In the genomic region with DNA sequence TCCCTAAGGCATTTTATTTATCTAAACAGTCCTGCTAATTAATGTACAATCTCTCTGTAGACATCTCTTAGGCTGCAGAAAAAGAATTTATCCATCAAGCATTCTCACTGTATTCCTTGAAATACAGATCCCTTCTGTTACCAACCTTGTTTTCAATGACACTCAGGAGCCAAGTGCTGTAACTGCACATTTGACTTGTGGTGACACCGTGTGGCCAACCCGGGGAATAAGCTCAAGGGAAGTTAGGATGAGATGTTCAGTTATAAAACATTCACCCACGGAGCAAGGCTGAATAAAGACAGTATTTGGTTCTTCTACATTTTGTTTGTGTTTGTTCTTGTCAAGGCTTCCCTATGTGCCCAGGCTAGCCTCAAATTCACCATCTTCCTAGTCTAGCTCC, we compare ENCODE assay signal across 9 mouse cellular contexts. TPM values are rescaled to one million over a fixed set of nuclear protein-coding genes. Genes with fewer than 3 reads are reported as not detected.
DNase-seq lines count a peak whose midpoint lies in the region; ATAC-seq and TF ChIP-seq lines count a peak whose summit lies in the region.
"Had no signal": no experiment of that assay in that cellular context is flagged by ENCODE, and none has a peak within 500 bp of the region (broad histone marks: within the 10 kb centered on the region; RNA-seq: fewer than 3 reads in every experiment).

No protein-coding gene starts in this region.

- no peaks in the 10 kb centered on the region for H3K27me3 ChIP-seq in liver, embryonic 14.5 days (ENCODE audit: control insufficient read depth, insufficient read depth, low read length)
- no peaks in the 10 kb centered on the region for H3K27me3 ChIP-seq in liver, embryonic 11.5 days (replicated peaks; ENCODE audit: control insufficient read depth, insufficient read depth, low read length)
- H3K27me3 ChIP-seq in hindbrain, embryonic 14.5 days (ENCODE audit: control insufficient read depth, insufficient read depth, low read length), result no peaks in the 10 kb centered on the region
- H3K27me3 ChIP-seq in midbrain, postnatal 0 days (ENCODE audit: insufficient read depth, low read length), result no peaks in the 10 kb centered on the region
- H3K27me3 ChIP-seq: limb, embryonic 12.5 days had no signal

- TF ChIP-seq EP300 in liver, embryonic 14.5 days (IDR thresholded peaks at IDR 0.05; ENCODE audit: low read depth), result no peak

- DNase-seq in embryo, embryonic 10 days (ENCODE audit: low spot score), result peak; percentile 74
- no peak for DNase-seq in embryo, embryonic 9.5 days (ENCODE audit: extremely low spot score)
- no peak for DNase-seq in liver, embryonic 14.5 days (ENCODE audit: low read depth in 3 of 3, low spot score in 3 of 3)
- no peak for DNase-seq in liver, embryonic 11.5 days (ENCODE audit: low spot score)
- DNase-seq in adrenal gland, postnatal 25 days, result peak; percentile 38
- DNase-seq in hindbrain, embryonic 14.5 days (ENCODE audit: low spot score), result peak; percentile 75
- peak; percentile 82 for DNase-seq in midbrain, postnatal 0 days (ENCODE audit: low spot score)

- no peak overlapping the region for H3K9ac ChIP-seq in liver, embryonic 14.5 days (replicated peaks)
- no peak overlapping the region for H3K9ac ChIP-seq in liver, embryonic 11.5 days (ENCODE audit: low read depth, low read length)
- H3K9ac ChIP-seq in hindbrain, embryonic 14.5 days, result no peak overlapping the region
- no peak overlapping the region for H3K9ac ChIP-seq in midbrain, postnatal 0 days (replicated peaks; ENCODE audit: low read length, poor library complexity, severe bottlenecking)
- H3K9ac ChIP-seq: limb, embryonic 12.5 days had no signal

- no peak overlapping the region for H3K4me3 ChIP-seq in liver, embryonic 14.5 days (ENCODE audit: insufficient read depth in 1 of 2, low read depth in 2 of 2, low read length in 2 of 2)
- no peak overlapping the region for H3K4me3 ChIP-seq in liver, embryonic 11.5 days (ENCODE audit: low read depth, low read length)
- H3K4me3 ChIP-seq in hindbrain, embryonic 14.5 days (replicated peaks; ENCODE audit: low read length), result no peak overlapping the region
- no peak overlapping the region for H3K4me3 ChIP-seq in midbrain, postnatal 0 days (ENCODE audit: low read depth, low read length)
- H3K4me3 ChIP-seq: limb, embryonic 12.5 days had no signal

- TF ChIP-seq CTCF in liver, embryonic 14.5 days (IDR thresholded peaks at IDR 0.05; ENCODE audit: low read depth), result peak; percentile 71
- peak; percentile 97 for TF ChIP-seq CTCF in midbrain, postnatal 0 days (IDR thresholded peaks at IDR 0.05)

- no peaks in the 10 kb centered on the region for H3K9me3 ChIP-seq in liver, embryonic 14.5 days (ENCODE audit: control insufficient read depth, low read length)
- H3K9me3 ChIP-seq in liver, embryonic 11.5 days (ENCODE audit: control insufficient read depth, low read length), result no peaks in the 10 kb centered on the region
- no peaks in the 10 kb centered on the region for H3K9me3 ChIP-seq in hindbrain, embryonic 14.5 days (ENCODE audit: control insufficient read depth, low read length)
- H3K9me3 ChIP-seq in midbrain, postnatal 0 days (ENCODE audit: low read length), result no peaks in the 10 kb centered on the region
- H3K9me3 ChIP-seq: limb, embryonic 12.5 days had no signal

- H3K4me1 ChIP-seq in liver, embryonic 14.5 days (replicated peaks; ENCODE audit: control insufficient read depth in 2 of 2, insufficient read depth in 2 of 2, low read length in 1 of 2), result no peaks in the 10 kb centered on the region
- H3K4me1 ChIP-seq in liver, embryonic 11.5 days (replicated peaks; ENCODE audit: control insufficient read depth, insufficient read depth, low read length), result 0 out of 2 replicates have a peak, but pooled peaks cover 2% of the 10 kb centered on the region
- H3K4me1 ChIP-seq in hindbrain, embryonic 14.5 days (replicated peaks; ENCODE audit: control insufficient read depth, insufficient read depth, low read length), result no peaks in the 10 kb centered on the region
- H3K4me1 ChIP-seq in midbrain, postnatal 0 days (ENCODE audit: insufficient read depth, low read length), result no peaks in the 10 kb centered on the region; the same call in 1 of the 2 replicates

- no peak overlapping the region for H3K4me2 ChIP-seq in liver, embryonic 14.5 days (ENCODE audit: low read depth)
- H3K4me2 ChIP-seq in liver, embryonic 11.5 days, result no peak overlapping the region
- no peak overlapping the region for H3K4me2 ChIP-seq in hindbrain, embryonic 14.5 days (replicated peaks)
- H3K4me2 ChIP-seq in midbrain, postnatal 0 days (ENCODE audit: low read depth, low read length, poor library complexity, severe bottlenecking), result no peak overlapping the region
- H3K4me2 ChIP-seq: limb, embryonic 12.5 days had no signal

- WGBS in liver, embryonic 14.5 days (ENCODE audit: insufficient replicate concordance), result 7% methylated on average over 3 of the region's 3 CpGs
- WGBS in liver, embryonic 11.5 days, result 12% methylated on average over 3 of the region's 3 CpGs
- WGBS in hindbrain, embryonic 14.5 days, result 4% methylated on average over 3 of the region's 3 CpGs
- WGBS in midbrain, postnatal 0 days, result 5% methylated on average over 3 of the region's 3 CpGs

- H3K36me3 ChIP-seq in liver, embryonic 14.5 days (replicated peaks; ENCODE audit: control insufficient read depth, insufficient read depth, low read depth), result peaks cover 97% of the 10 kb centered on the region
- peaks cover 10% of the 10 kb centered on the region; the same call in 1 of the 2 replicates for H3K36me3 ChIP-seq in liver, embryonic 11.5 days (ENCODE audit: control insufficient read depth, insufficient read depth, low read length)
- H3K36me3 ChIP-seq in hindbrain, embryonic 14.5 days (replicated peaks; ENCODE audit: control insufficient read depth, insufficient read depth), result no peaks in the 10 kb centered on the region
- H3K36me3 ChIP-seq in midbrain, postnatal 0 days (ENCODE audit: insufficient read depth, low read length), result no peaks in the 10 kb centered on the region
- H3K36me3 ChIP-seq: limb, embryonic 12.5 days had no signal

- H3K27ac ChIP-seq in liver, embryonic 14.5 days, result no peak overlapping the region
- H3K27ac ChIP-seq in liver, embryonic 11.5 days (ENCODE audit: low read depth, low read length), result no peak overlapping the region
- no peak overlapping the region for H3K27ac ChIP-seq in hindbrain, embryonic 14.5 days
- no peak overlapping the region for H3K27ac ChIP-seq in midbrain, postnatal 0 days (ENCODE audit: low read depth, low read length)
- H3K27ac ChIP-seq: limb, embryonic 12.5 days had no signal

- no peak for ATAC-seq in liver, embryonic 14.5 days (ENCODE audit: insufficient read depth)
- ATAC-seq in liver, embryonic 11.5 days (replicated peaks; ENCODE audit: low FRiP score), result no peak
- ATAC-seq in hindbrain, embryonic 14.5 days (ENCODE audit: low FRiP score), result no peak; the same call in 1 of the 2 replicates
- ATAC-seq in midbrain, postnatal 0 days (ENCODE audit: low FRiP score), result peak; percentile 52; the same call in 1 of the 2 replicates
- no peak for ATAC-seq in activated CD4-positive, CD25-positive, alpha-beta regulatory T cell, adult 4 months

RNA-seq across cellular contexts. Expression of gene Gprc5d, which starts 26.4 kb away (rescaled TPM):
- 0.28 and 0.41 TPM in 2 replicates for polyA plus RNA-seq in liver, embryonic 14.5 days (2012; rRNA removed)
- not detected in 2 replicates for polyA plus RNA-seq in liver, embryonic 14.5 days (2014; fragmentation: Nextera tagmentation; extraction: Ambion mirVana)
- polyA plus RNA-seq in liver, embryonic 11.5 days (2014; fragmentation: Nextera tagmentation; extraction: Ambion mirVana), result 0.25 TPM in 1 of 2 replicates, not detected in the other
- not detected in 2 replicates for total RNA-seq in adrenal gland, postnatal 25 days (2021)
- polyA plus RNA-seq in hindbrain, embryonic 14.5 days (2014; fragmentation: Nextera tagmentation; extraction: Ambion mirVana), result not detected in 2 replicates
- total RNA-seq in midbrain, postnatal 0 days (2014; rRNA removed), result not detected in 2 replicates
- polyA plus RNA-seq in midbrain, postnatal 0 days (2015; fragmentation: Nextera tagmentation; extraction: Ambion mirVana), result 0.27 TPM in 1 of 2 replicates, not detected in the other
- not detected for polyA plus RNA-seq in activated CD4-positive, CD25-positive, alpha-beta regulatory T cell, adult 4 months (2017; shearing (Covaris generic))
- polyA plus RNA-seq: limb, embryonic 12.5 days had no signal

RNA-seq across cellular contexts. Expression of gene Fam234b, which starts 53.3 kb away (rescaled TPM):
- 18.7 and 19.1 TPM in 2 replicates for polyA plus RNA-seq in liver, embryonic 14.5 days (2012; rRNA removed)
- polyA plus RNA-seq in liver, embryonic 14.5 days (2014; fragmentation: Nextera tagmentation; extraction: Ambion mirVana), result 27.8 and 34.9 TPM in 2 replicates
- 34.2 and 37.9 TPM in 2 replicates for polyA plus RNA-seq in liver, embryonic 11.5 days (2014; fragmentation: Nextera tagmentation; extraction: Ambion mirVana)
- total RNA-seq in adrenal gland, postnatal 25 days (2021), result 18.1 and 32.1 TPM in 2 replicates
- 117 and 126 TPM in 2 replicates for polyA plus RNA-seq in hindbrain, embryonic 14.5 days (2014; fragmentation: Nextera tagmentation; extraction: Ambion mirVana)
- 90.5 and 106 TPM in 2 replicates for total RNA-seq in midbrain, postnatal 0 days (2014; rRNA removed)
- 114 and 119 TPM in 2 replicates for polyA plus RNA-seq in midbrain, postnatal 0 days (2015; fragmentation: Nextera tagmentation; extraction: Ambion mirVana)
- polyA plus RNA-seq in activated CD4-positive, CD25-positive, alpha-beta regulatory T cell, adult 4 months (2017; shearing (Covaris generic)), result 10 to 100 TPM; 23.6 to 23.8 TPM

RNA-seq across cellular contexts. Expression of gene Hebp1, which starts 53.3 kb away (rescaled TPM):
- polyA plus RNA-seq in liver, embryonic 14.5 days (2012; rRNA removed), result 127 and 198 TPM in 2 replicates
- polyA plus RNA-seq in liver, embryonic 14.5 days (2014; fragmentation: Nextera tagmentation; extraction: Ambion mirVana), result 60.1 and 70.2 TPM in 2 replicates
- polyA plus RNA-seq in liver, embryonic 11.5 days (2014; fragmentation: Nextera tagmentation; extraction: Ambion mirVana), result 56.8 and 59.1 TPM in 2 replicates
- 16.4 and 23.9 TPM in 2 replicates for total RNA-seq in adrenal gland, postnatal 25 days (2021)
- 3.1 and 3.3 TPM in 2 replicates for polyA plus RNA-seq in hindbrain, embryonic 14.5 days (2014; fragmentation: Nextera tagmentation; extraction: Ambion mirVana)
- 8.9 and 10.6 TPM in 2 replicates for total RNA-seq in midbrain, postnatal 0 days (2014; rRNA removed)
- polyA plus RNA-seq in midbrain, postnatal 0 days (2015; fragmentation: Nextera tagmentation; extraction: Ambion mirVana), result 8.7 and 9.2 TPM in 2 replicates
- polyA plus RNA-seq in activated CD4-positive, CD25-positive, alpha-beta regulatory T cell, adult 4 months (2017; shearing (Covaris generic)), result 1 to 10 TPM in 1 of 2 experiments, under 1 TPM in 1; 0.42 to 2.4 TPM

Comparison
In these comparisons a context has a peak if more than half of its experiments do, and no peak if none do; other contexts are left out.
1. DNase-seq: peak in embryo, embryonic 10 days (single experiment), adrenal gland, postnatal 25 days (single experiment), hindbrain, embryonic 14.5 days (single experiment) and midbrain, postnatal 0 days (single experiment); none in embryo, embryonic 9.5 days (single experiment), liver, embryonic 14.5 days (0 of 3) and liver, embryonic 11.5 days (single experiment).